Mouse (Mus musculus) CD4-positive, CD25-positive, alpha-beta regulatory T cell, adult 4 months (primary cell): ENCODE results near the gene Grtp1. TPM values are rescaled to one million over a fixed set of nuclear protein-coding genes. Genes with fewer than 3 reads are reported as not detected.

Experiments used
- ATAC-seq: one replicate; pipeline ENCODE4 v1.8.0; 2017
- polyA plus RNA-seq, 2 experiments: library from polyadenylated mRNA; unstranded; fragments of 100-300 nt; shearing (Covaris generic); gene quantifications; one replicate each; pipeline ENCODE4 v1.2.1; 2017

Gene Grtp1
- polyA plus RNA-seq, 2 experiments from 2014 or later: 2.8 to 3.2 TPM

- ATAC-seq: no peak
These were observed 4.1 kb upstream of the Grtp1 start for GRCm38 (mm10) chr8:13204371-13205140.

- no peak for ATAC-seq
These were observed 3.1 kb upstream of the Grtp1 start for GRCm38 (mm10) chr8:13203472-13203871.

- no peak for ATAC-seq
These were observed 2.4 kb upstream of the Grtp1 start for GRCm38 (mm10) chr8:13202806-13203205.

- no peak for ATAC-seq
These were observed 1.6 kb upstream of the Grtp1 start for GRCm38 (mm10) chr8:13202041-13202440.

- no peak for ATAC-seq
These were observed 554 bp upstream of the Grtp1 start for GRCm38 (mm10) chr8:13201013-13201334.

- no peak for ATAC-seq
These were observed 897 bp downstream of the Grtp1 start for GRCm38 (mm10) chr8:13199385-13200061.

- no peak for ATAC-seq
These were observed 2.9 kb downstream of the Grtp1 start for GRCm38 (mm10) chr8:13197493-13197892.

- ATAC-seq: no peak
These were observed 5.6 kb downstream of the Grtp1 start for GRCm38 (mm10) chr8:13194818-13195217.

GRCm38 (mm10) chr8:13190235-13190634 is 10.2 kb downstream of the Grtp1 start:
- ATAC-seq: no peak

GRCm38 (mm10) chr8:13188857-13189256 is 11.6 kb downstream of the Grtp1 start:
- no peak for ATAC-seq

- no peak for ATAC-seq
These were observed 12.3 kb downstream of the Grtp1 start for GRCm38 (mm10) chr8:13188052-13188555.

- ATAC-seq: no peak
These were observed 12.8 kb downstream of the Grtp1 start for GRCm38 (mm10) chr8:13187638-13188037.

GRCm38 (mm10) chr8:13187229-13187628 is 13.2 kb downstream of the Grtp1 start:
- ATAC-seq: no peak

- no peak for ATAC-seq
These were observed 13.6 kb downstream of the Grtp1 start for GRCm38 (mm10) chr8:13186819-13187218.

GRCm38 (mm10) chr8:13181691-13181976 is 18.8 kb downstream of the Grtp1 start:
- no peak for ATAC-seq

GRCm38 (mm10) chr8:13180911-13181690 is 19.3 kb downstream of the Grtp1 start:
- ATAC-seq: no peak

GRCm38 (mm10) chr8:13180408-13180807 is 20.0 kb downstream of the Grtp1 start:
- ATAC-seq: no peak

- ATAC-seq: no peak
These were observed 20.5 kb downstream of the Grtp1 start for GRCm38 (mm10) chr8:13179948-13180347.

- no peak for ATAC-seq
These were observed 20.9 kb downstream of the Grtp1 start for GRCm38 (mm10) chr8:13179482-13179881.

GRCm38 (mm10) chr8:13178137-13178536 is 22.3 kb downstream of the Grtp1 start:
- ATAC-seq: no peak

- ATAC-seq: no peak
These were observed 23.1 kb downstream of the Grtp1 start for GRCm38 (mm10) chr8:13177173-13177852.

- ATAC-seq: no peak
These were observed 24.8 kb downstream of the Grtp1 start for GRCm38 (mm10) chr8:13175650-13176049.

- no peak for ATAC-seq
These were observed 25.6 kb downstream of the Grtp1 start for GRCm38 (mm10) chr8:13174811-13175210.
